In genomic region chr4:107923803-107924194, GRCm38 (mm10) we compare ENCODE assay signal across 9 mouse cellular contexts. TPM values are rescaled to one million over a fixed set of nuclear protein-coding genes. Genes with fewer than 3 reads are reported as not detected.
DNase-seq lines count a peak whose midpoint lies in the region; ATAC-seq and TF ChIP-seq lines count a peak whose summit lies in the region.
"Had no signal": no experiment of that assay in that cellular context is flagged by ENCODE, and none has a peak within 500 bp of the region (broad histone marks: within the 10 kb centered on the region; RNA-seq: fewer than 3 reads in every experiment).

No protein-coding gene starts in this region.

- H3K27ac ChIP-seq in kidney, postnatal 0 days = no peak overlapping the region
- no peak overlapping the region for H3K27ac ChIP-seq in embryonic facial prominence, embryonic 14.5 days (replicated peaks; ENCODE audit: low read depth, low read length)
- H3K27ac ChIP-seq in intestine, embryonic 16.5 days (ENCODE audit: low read length) = peak overlapping the region; percentile 93
- H3K27ac ChIP-seq in neural tube, embryonic 12.5 days = no peak overlapping the region

- H3K4me1 ChIP-seq in kidney, postnatal 0 days (replicated peaks; ENCODE audit: insufficient read depth, low read length) = peaks cover 19% of the 10 kb centered on the region
- H3K4me1 ChIP-seq in embryonic facial prominence, embryonic 14.5 days (ENCODE audit: control insufficient read depth, insufficient read depth, low read length) = peaks cover 15% of the 10 kb centered on the region
- peaks cover 22% of the 10 kb centered on the region for H3K4me1 ChIP-seq in intestine, embryonic 16.5 days (ENCODE audit: control insufficient read depth, insufficient read depth, low read length)
- H3K4me1 ChIP-seq in neural tube, embryonic 12.5 days = peaks cover 13% of the 10 kb centered on the region; the same call in 1 of the 2 replicates

- DNase-seq in kidney, postnatal 0 days (ENCODE audit: low spot score) = no peak
- no peak for DNase-seq in kidney, adult 9 months
- DNase-seq in embryonic facial prominence, embryonic 14.5 days (ENCODE audit: low spot score) = no peak
- no peak for DNase-seq in frontal cortex, postnatal 36 days (ENCODE audit: low spot score in 2 of 2)
- DNase-seq in right cerebral cortex, adult 18-20 months = no peak
- no peak for DNase-seq in left cerebral cortex, adult 11 months (ENCODE audit: low spot score)

- no peak overlapping the region for H3K9ac ChIP-seq in kidney, postnatal 0 days (ENCODE audit: low read depth, low read length)
- no peak overlapping the region; the same call in 1 of the 2 replicates for H3K9ac ChIP-seq in embryonic facial prominence, embryonic 14.5 days (ENCODE audit: low read depth, low read length)
- H3K9ac ChIP-seq in intestine, embryonic 16.5 days (ENCODE audit: low read depth, low read length) = no peak overlapping the region
- H3K9ac ChIP-seq in neural tube, embryonic 12.5 days = no peak overlapping the region

- ATAC-seq in kidney, postnatal 0 days (replicated peaks; ENCODE audit: low FRiP score, low read depth) = 0 out of 2 replicates have a peak, but pooled peaks have one; percentile 4
- ATAC-seq in embryonic facial prominence, embryonic 14.5 days (ENCODE audit: low read depth) = no peak; the same call in 1 of the 2 replicates
- no peak; the same call in 1 of the 2 replicates for ATAC-seq in intestine, embryonic 16.5 days
- ATAC-seq in neural tube, embryonic 12.5 days (ENCODE audit: low FRiP score, low read depth) = peak; percentile 42

- peak overlapping the region; percentile 69; the same call in 1 of the 2 replicates for H3K4me3 ChIP-seq in kidney, postnatal 0 days (replicated peaks; ENCODE audit: low read depth, low read length)
- peak overlapping the region; percentile 62 for H3K4me3 ChIP-seq in embryonic facial prominence, embryonic 14.5 days (ENCODE audit: low read depth, low read length)
- H3K4me3 ChIP-seq in intestine, embryonic 16.5 days (ENCODE audit: low read length) = peak overlapping the region; percentile 88
- peak overlapping the region; percentile 69 for H3K4me3 ChIP-seq in neural tube, embryonic 12.5 days

- H3K27me3 ChIP-seq in kidney, postnatal 0 days (ENCODE audit: insufficient read depth, low read length) = no peaks in the 10 kb centered on the region
- no peaks in the 10 kb centered on the region for H3K27me3 ChIP-seq in embryonic facial prominence, embryonic 14.5 days (replicated peaks; ENCODE audit: control insufficient read depth, insufficient read depth, low read length)
- no peaks in the 10 kb centered on the region for H3K27me3 ChIP-seq in intestine, embryonic 16.5 days (replicated peaks; ENCODE audit: control insufficient read depth, insufficient read depth, low read length)
- no peaks in the 10 kb centered on the region for H3K27me3 ChIP-seq in neural tube, embryonic 12.5 days (replicated peaks)
- H3K27me3 ChIP-seq: Patski had no signal

- no peak for TF ChIP-seq CTCF in kidney, postnatal 0 days (IDR thresholded peaks at IDR 0.05; ENCODE audit: low read depth)

- 43% methylated on average over 7 of the region's 7 CpGs for WGBS in kidney, postnatal 0 days
- WGBS in embryonic facial prominence, embryonic 14.5 days = 47% methylated on average over 7 of the region's 7 CpGs
- 49% methylated on average over 7 of the region's 7 CpGs for WGBS in intestine, embryonic 16.5 days
- 46% methylated on average over 7 of the region's 7 CpGs for WGBS in neural tube, embryonic 12.5 days

- H3K9me3 ChIP-seq in kidney, postnatal 0 days (replicated peaks; ENCODE audit: low read length) = no peaks in the 10 kb centered on the region
- H3K9me3 ChIP-seq in embryonic facial prominence, embryonic 14.5 days (ENCODE audit: control insufficient read depth, low read length) = no peaks in the 10 kb centered on the region
- H3K9me3 ChIP-seq in intestine, embryonic 16.5 days (ENCODE audit: control insufficient read depth, low read length) = no peaks in the 10 kb centered on the region
- no peaks in the 10 kb centered on the region for H3K9me3 ChIP-seq in neural tube, embryonic 12.5 days

- no peaks in the 10 kb centered on the region for H3K36me3 ChIP-seq in kidney, postnatal 0 days (ENCODE audit: insufficient read depth, low read length)
- 0 out of 2 replicates have a peak, but pooled peaks cover 7% of the 10 kb centered on the region for H3K36me3 ChIP-seq in embryonic facial prominence, embryonic 14.5 days (ENCODE audit: control insufficient read depth, insufficient read depth, low read length)
- H3K36me3 ChIP-seq in intestine, embryonic 16.5 days (ENCODE audit: control insufficient read depth, insufficient read depth, low read length) = no peaks in the 10 kb centered on the region
- H3K36me3 ChIP-seq in neural tube, embryonic 12.5 days = no peaks in the 10 kb centered on the region

- H3K4me2 ChIP-seq in kidney, postnatal 0 days (ENCODE audit: low read length) = peak overlapping the region; percentile 70
- peak overlapping the region; percentile 60 for H3K4me2 ChIP-seq in embryonic facial prominence, embryonic 14.5 days (ENCODE audit: low read depth, low read length)
- H3K4me2 ChIP-seq in intestine, embryonic 16.5 days (ENCODE audit: low read depth, low read length) = peak overlapping the region; percentile 59
- H3K4me2 ChIP-seq in neural tube, embryonic 12.5 days (replicated peaks) = peak overlapping the region; percentile 85

RNA-seq across cellular contexts. Expression of gene Cpt2, which starts 0.4 kb away (rescaled TPM):
- 82.8 and 94.0 TPM in 2 replicates for polyA plus RNA-seq in kidney, postnatal 0 days (2015; fragmentation: Nextera tagmentation; extraction: Ambion mirVana)
- polyA plus RNA-seq in embryonic facial prominence, embryonic 14.5 days (2014; fragmentation: Nextera tagmentation; extraction: Ambion mirVana) = 32.4 and 36.3 TPM in 2 replicates
- 142 and 155 TPM in 2 replicates for polyA plus RNA-seq in intestine, embryonic 16.5 days (2015; fragmentation: Nextera tagmentation; extraction: Ambion mirVana)
- 26.5 and 30.0 TPM in 2 replicates for polyA plus RNA-seq in neural tube, embryonic 12.5 days (2016; fragmentation: Nextera tagmentation; extraction: Ambion mirVana)

RNA-seq across cellular contexts. Expression of gene 0610037L13Rik, which starts 34.2 kb away (rescaled TPM):
- 124 and 129 TPM in 2 replicates for polyA plus RNA-seq in kidney, postnatal 0 days (2015; fragmentation: Nextera tagmentation; extraction: Ambion mirVana)
- 158 and 164 TPM in 2 replicates for polyA plus RNA-seq in embryonic facial prominence, embryonic 14.5 days (2014; fragmentation: Nextera tagmentation; extraction: Ambion mirVana)
- 87.7 and 93.8 TPM in 2 replicates for polyA plus RNA-seq in intestine, embryonic 16.5 days (2015; fragmentation: Nextera tagmentation; extraction: Ambion mirVana)
- polyA plus RNA-seq in neural tube, embryonic 12.5 days (2016; fragmentation: Nextera tagmentation; extraction: Ambion mirVana) = 105 and 117 TPM in 2 replicates

RNA-seq across cellular contexts. Expression of gene Magoh, which starts 44.2 kb away (rescaled TPM):
- 199 and 226 TPM in 2 replicates for polyA plus RNA-seq in kidney, postnatal 0 days (2015; fragmentation: Nextera tagmentation; extraction: Ambion mirVana)
- 171 and 176 TPM in 2 replicates for polyA plus RNA-seq in embryonic facial prominence, embryonic 14.5 days (2014; fragmentation: Nextera tagmentation; extraction: Ambion mirVana)
- polyA plus RNA-seq in intestine, embryonic 16.5 days (2015; fragmentation: Nextera tagmentation; extraction: Ambion mirVana) = 132 and 139 TPM in 2 replicates
- polyA plus RNA-seq in neural tube, embryonic 12.5 days (2016; fragmentation: Nextera tagmentation; extraction: Ambion mirVana) = 169 and 182 TPM in 2 replicates

RNA-seq across cellular contexts. Expression of gene Slc1a7, which starts 44.3 kb away (rescaled TPM):
- 0.05 TPM in 1 of 2 replicates, not detected in the other for polyA plus RNA-seq in kidney, postnatal 0 days (2015; fragmentation: Nextera tagmentation; extraction: Ambion mirVana)
- polyA plus RNA-seq in embryonic facial prominence, embryonic 14.5 days (2014; fragmentation: Nextera tagmentation; extraction: Ambion mirVana) = 0.17 TPM in 1 of 2 replicates, not detected in the other
- polyA plus RNA-seq in intestine, embryonic 16.5 days (2015; fragmentation: Nextera tagmentation; extraction: Ambion mirVana) = 0.12 and 0.15 TPM in 2 replicates
- polyA plus RNA-seq in neural tube, embryonic 12.5 days (2016; fragmentation: Nextera tagmentation; extraction: Ambion mirVana) = not detected in 2 replicates

Comparison
In these comparisons a context has a peak if more than half of its experiments do, and no peak if none do; other contexts are left out.
1. ATAC-seq: peak in kidney, postnatal 0 days (single experiment) and neural tube, embryonic 12.5 days (single experiment); none in embryonic facial prominence, embryonic 14.5 days (single experiment) and intestine, embryonic 16.5 days (single experiment).
2. Peak in every context shown above with its lines, with median percentiles within 50 percentile points of each other: H3K4me2 ChIP-seq and H3K4me3 ChIP-seq.